ENCODE assay signal across 13 mouse cellular contexts in genomic region chr12:119352579-119352978, GRCm38 (mm10). TPM values are rescaled to one million over a fixed set of nuclear protein-coding genes. Genes with fewer than 3 reads are reported as not detected.
A peak's percentile ranks its signal among the peaks of the same experiment; 100 is the strongest.
DNase-seq lines count a peak whose midpoint lies in the region; ATAC-seq and TF ChIP-seq lines count a peak whose summit lies in the region.
"Not testable (repeated sequence)": the region's sequence is repeated elsewhere in the genome, so short reads cannot be mapped to it uniquely, and the experiment has no call there.
"Had no signal": no experiment of that assay in that cellular context is flagged by ENCODE, and none has a peak within 500 bp of the region (broad histone marks: within the 10 kb centered on the region; RNA-seq: fewer than 3 reads in every experiment).

No protein-coding gene starts in this region.

- H3K9ac ChIP-seq in hindbrain, embryonic 11.5 days (ENCODE audit: low read depth, low read length); kidney, embryonic 15.5 days; midbrain, embryonic 14.5 days (replicated peaks; ENCODE audit: low read length); neural tube, embryonic 14.5 days (replicated peaks; ENCODE audit: low read depth, low read length): not testable (repeated sequence)

- not testable (repeated sequence) for TF ChIP-seq POLR2A in lung, adult 2 months (IDR thresholded peaks at IDR 0.05; ENCODE audit: borderline replicate concordance, extremely low read depth, low read depth, low read length)

- peak; percentile 48 for DNase-seq in ES-CJ7 (ENCODE audit: low read depth, low spot score)
- peak; percentile 5 for DNase-seq in embryo, embryonic 11 days
- DNase-seq in hindbrain, embryonic 11.5 days (ENCODE audit: low spot score); lung, adult 2 months: not testable (repeated sequence)
- peak; percentile 28 for DNase-seq in midbrain, embryonic 14.5 days

- H3K27ac ChIP-seq in hindbrain, embryonic 11.5 days (ENCODE audit: low read depth, low read length); kidney, embryonic 15.5 days; midbrain, embryonic 14.5 days (replicated peaks; ENCODE audit: low read depth, low read length); neural tube, embryonic 14.5 days (ENCODE audit: low read depth, low read length): not testable (repeated sequence)

- not testable (repeated sequence) for H3K4me3 ChIP-seq in hindbrain, embryonic 11.5 days (ENCODE audit: low read depth, low read length); kidney, embryonic 15.5 days (replicated peaks); lung, adult 2 months (replicated peaks; ENCODE audit: extremely low read depth, low read depth, low read length); midbrain, embryonic 14.5 days (replicated peaks; ENCODE audit: low read depth, low read length); neural tube, embryonic 14.5 days (ENCODE audit: low read depth, low read length)

- ATAC-seq in granulocyte monocyte progenitor cell, adult 5-6 weeks (replicated peaks; ENCODE audit: poor library complexity, severe bottlenecking): peak; percentile 14; the same call in 1 of the 2 replicates
- peak; percentile 56 for ATAC-seq in hindbrain, embryonic 11.5 days (ENCODE audit: low FRiP score)
- peak; percentile 79; the same call in 1 of the 2 replicates for ATAC-seq in kidney, embryonic 15.5 days (replicated peaks; ENCODE audit: low FRiP score)
- ATAC-seq in midbrain, embryonic 14.5 days (ENCODE audit: low FRiP score, low TSS enrichment): peak; percentile 37; the same call in 1 of the 2 replicates
- ATAC-seq in neural tube, embryonic 14.5 days (ENCODE audit: low read depth): 0 out of 2 replicates have a peak, but pooled peaks have one; percentile 60

- not testable (repeated sequence) for H3K9me3 ChIP-seq in hindbrain, embryonic 11.5 days (ENCODE audit: control insufficient read depth, low read length); kidney, embryonic 15.5 days (replicated peaks); midbrain, embryonic 14.5 days (ENCODE audit: control insufficient read depth, low read length); neural tube, embryonic 14.5 days (ENCODE audit: control insufficient read depth, low read length)

- not testable (repeated sequence) for H3K27me3 ChIP-seq in hindbrain, embryonic 11.5 days (ENCODE audit: control insufficient read depth, insufficient read depth, low read length); kidney, embryonic 15.5 days; midbrain, embryonic 14.5 days (ENCODE audit: control insufficient read depth, insufficient read depth, low read length); neural tube, embryonic 14.5 days (ENCODE audit: control insufficient read depth, insufficient read depth, low read length)

- not testable (repeated sequence) for H3K4me1 ChIP-seq in hindbrain, embryonic 11.5 days (replicated peaks; ENCODE audit: control insufficient read depth, insufficient read depth, low read length); kidney, embryonic 15.5 days; lung, adult 2 months (ENCODE audit: control insufficient read depth, insufficient read depth, low read length); midbrain, embryonic 14.5 days (ENCODE audit: control insufficient read depth, insufficient read depth, low read length); neural tube, embryonic 14.5 days (ENCODE audit: control insufficient read depth, insufficient read depth, low read length)

- 0 out of 2 replicates have a peak, but pooled peaks have one; percentile 3 for TF ChIP-seq CTCF in lung, adult 2 months (IDR thresholded peaks at IDR 0.05; ENCODE audit: insufficient read depth, low read length)

- 31% methylated on average over 15 of the region's 16 CpGs for WGBS in hindbrain, embryonic 11.5 days
- 31% methylated on average over 16 of the region's 16 CpGs for WGBS in kidney, embryonic 15.5 days
- WGBS in lung, adult 2 months: 46% methylated on average over 16 of the region's 16 CpGs
- 27% methylated on average over 16 of the region's 16 CpGs for WGBS in midbrain, embryonic 14.5 days
- WGBS in neural tube, embryonic 14.5 days: 32% methylated on average over 16 of the region's 16 CpGs

- H3K4me2 ChIP-seq in hindbrain, embryonic 11.5 days (replicated peaks; ENCODE audit: low read depth, low read length); neural tube, embryonic 14.5 days (ENCODE audit: low read depth, low read length): not testable (repeated sequence)
- H3K4me2 ChIP-seq in kidney, embryonic 15.5 days: peak overlapping the region; percentile 38; the same call in 1 of the 2 replicates
- H3K4me2 ChIP-seq in midbrain, embryonic 14.5 days (ENCODE audit: low read length): peak overlapping the region; percentile 7; the same call in 1 of the 2 replicates

- not testable (repeated sequence) for H3K36me3 ChIP-seq in hindbrain, embryonic 11.5 days (ENCODE audit: control insufficient read depth, insufficient read depth, low read length); kidney, embryonic 15.5 days; midbrain, embryonic 14.5 days (ENCODE audit: control insufficient read depth, insufficient read depth, low read length); neural tube, embryonic 14.5 days (ENCODE audit: control insufficient read depth, insufficient read depth, low read length)

RNA-seq across cellular contexts. Expression of gene Macc1, which starts 38.5 kb away (rescaled TPM):
- not detected in 2 replicates for total RNA-seq in granulocyte monocyte progenitor cell, adult 5-6 weeks (2014; fragmentation: Nextera tagmentation)
- not detected in 2 replicates for total RNA-seq in granulocyte monocyte progenitor cell, adult 5-6 weeks (2017)
- 0.21 and 0.32 TPM in 2 replicates for polyA plus RNA-seq in hindbrain, embryonic 11.5 days (2014; fragmentation: Nextera tagmentation; extraction: Ambion mirVana)
- 0.80 and 0.91 TPM in 2 replicates for polyA plus RNA-seq in kidney, embryonic 15.5 days (2015; fragmentation: Nextera tagmentation; extraction: Ambion mirVana)
- polyA plus RNA-seq in lung, adult 2 months (2012; rRNA removed): 0.54 and 0.83 TPM in 2 replicates
- polyA plus RNA-seq in midbrain, embryonic 14.5 days (2014; fragmentation: Nextera tagmentation; extraction: Ambion mirVana): 0.05 TPM in 1 of 2 replicates, not detected in the other
- not detected in 2 replicates for polyA plus RNA-seq in neural tube, embryonic 14.5 days (2014; fragmentation: Nextera tagmentation; extraction: Ambion mirVana)
- total RNA-seq: gastrocnemius, adult 18-20 months; heart, postnatal 14 days; layer of hippocampus, adult 2 months; megakaryocyte progenitor cell, adult 5-6 weeks had no signal
- polyA plus RNA-seq: forebrain, embryonic 16.5 days had no signal

Comparison
In these comparisons a context has a peak if more than half of its experiments do, and no peak if none do; other contexts are left out.
1. ATAC-seq: peak in every context shown above with its lines; median percentile 79 in kidney, embryonic 15.5 days; 60 in neural tube, embryonic 14.5 days; 56 in hindbrain, embryonic 11.5 days; 37 in midbrain, embryonic 14.5 days; 14 in granulocyte monocyte progenitor cell, adult 5-6 weeks.